Mouse (Mus musculus) liver, embryonic 12.5 days (tissue): ENCODE data around the gene Cd8b1. TPM values are rescaled to one million over a fixed set of nuclear protein-coding genes. Genes with fewer than 3 reads are reported as not detected.
"Not testable (repeated sequence)": the region's sequence is repeated elsewhere in the genome, so short reads cannot be mapped to it uniquely, and the experiment has no call there.

Experiments used
- ATAC-seq: fragments of 200-750 bp; cut with Nextera tagmentation; 2 replicates; pipeline ENCODE4 v1.8.0; 2017; ENCODE audit warnings: moderate number of reproducible peaks, mild to moderate bottlenecking, moderate library complexity
- H3K27ac ChIP-seq: fragments of 300-500 bp; sonication (generic); 2 replicates; pipeline ENCODE4 v1.5.1; 2016; ENCODE audit warnings: mild to moderate bottlenecking
- H3K27me3 ChIP-seq: fragments of 300-500 bp; sonication (generic); replicated peaks from 2 replicates; pipeline ENCODE4 v1.6.1; 2016; ENCODE audit warnings: mild to moderate bottlenecking, moderate library complexity
- H3K36me3 ChIP-seq: fragments of 300-500 bp; sonication (generic); 2 replicates; pipeline ENCODE4 v1.6.1; 2016; ENCODE audit warnings: mild to moderate bottlenecking, moderate library complexity
- H3K4me1 ChIP-seq: fragments of 300-500 bp; sonication (generic); 2 replicates; pipeline ENCODE4 v1.6.1; 2016
- H3K4me2 ChIP-seq: fragments of 300-500 bp; sonication (generic); 2 replicates; pipeline ENCODE4 v1.6.1; 2016; ENCODE audit warnings: mild to moderate bottlenecking, moderate library complexity
- H3K4me3 ChIP-seq: fragments of 300-500 bp; sonication (generic); 2 replicates; pipeline ENCODE4 v1.5.1; 2016; ENCODE audit warnings: mild to moderate bottlenecking, moderate library complexity
- H3K9ac ChIP-seq: fragments of 300-500 bp; sonication (generic); 2 replicates; pipeline ENCODE4 v1.6.1; 2016; ENCODE audit warnings: mild to moderate bottlenecking, moderate library complexity
- H3K9me3 ChIP-seq: fragments of 300-500 bp; sonication (generic); replicated peaks from 2 replicates; pipeline ENCODE4 v1.6.1; 2016; ENCODE audit warnings: mild to moderate bottlenecking, moderate library complexity
- WGBS: fragments of 180-500 bp; shearing (Covaris S2); methylation state at CpG from one replicate; pipeline ENCODE4 v1.1.7; 2016; ENCODE audit not compliant: insufficient replicate concordance; 5-methylcytosine and 5-hydroxymethylcytosine counted together
- polyA plus RNA-seq: library from polyadenylated mRNA; unstranded; fragments of >200 nt; fragmentation: Nextera tagmentation; extraction: Ambion mirVana; gene quantifications from 2 replicates; pipeline ENCODE4 v1.2.1, GENCODE M21; 2016

Cd8b1 gene
- polyA plus RNA-seq, 1 experiment from 2014 or later = not detected

GRCm38 (mm10) chr6:71330486-71330885 is 7.9 kb downstream of the Cd8b1 start:
- Histone ChIP-seq H3K9ac (no peak overlapping the region), H3K27ac (no peak overlapping the region), H3K36me3 (no peaks in the 10 kb centered on the region), H3K4me1 (no peaks in the 10 kb centered on the region), H3K27me3 (no peaks in the 10 kb centered on the region), H3K4me2 (no peak overlapping the region), H3K4me3 (no peak overlapping the region), H3K9me3 (no peaks in the 10 kb centered on the region)
- ATAC-seq = no peak
- 69% methylated on average over 7 of the region's 7 CpGs for WGBS

- 71% methylated on average over 2 of the region's 4 CpGs for WGBS
- H3K9me3 ChIP-seq, H3K9ac ChIP-seq, H3K4me3 ChIP-seq, H3K4me1 ChIP-seq, H3K4me2 ChIP-seq, H3K27ac ChIP-seq, ATAC-seq, H3K27me3 ChIP-seq, H3K36me3 ChIP-seq: not testable (repeated sequence)
Measured at GRCm38 (mm10) chr6:71331491-71331890, 8.9 kb downstream of the Cd8b1 start.

- H3K4me3 ChIP-seq = no peak overlapping the region
- WGBS = 72% methylated on average over 11 of the region's 11 CpGs
- H3K9ac ChIP-seq = no peak overlapping the region
- no peak for ATAC-seq
- H3K4me2 ChIP-seq = no peak overlapping the region
- H3K36me3 ChIP-seq = no peaks in the 10 kb centered on the region
- no peaks in the 10 kb centered on the region for H3K9me3 ChIP-seq
- no peaks in the 10 kb centered on the region for H3K27me3 ChIP-seq
- no peak overlapping the region for H3K27ac ChIP-seq
- H3K4me1 ChIP-seq = no peaks in the 10 kb centered on the region
Measured at GRCm38 (mm10) chr6:71332236-71332965, 9.8 kb downstream of the Cd8b1 start.

GRCm38 (mm10) chr6:71333031-71333430 is 10.4 kb downstream of the Cd8b1 start:
- Histone ChIP-seq H3K9me3 (no peaks in the 10 kb centered on the region), H3K36me3 (no peaks in the 10 kb centered on the region), H3K27ac (no peak overlapping the region), H3K9ac (no peak overlapping the region), H3K4me2 (no peak overlapping the region), H3K4me1 (no peaks in the 10 kb centered on the region), H3K4me3 (no peak overlapping the region), H3K27me3 (no peaks in the 10 kb centered on the region)
- no peak for ATAC-seq
- whole genome bisulfite sequencing = 73% methylated on average over 3 of the region's 3 CpGs

- WGBS = 72% methylated on average over 11 of the region's 11 CpGs
- H3K9me3 ChIP-seq = no peaks in the 10 kb centered on the region
- no peak overlapping the region for H3K4me3 ChIP-seq
- no peaks in the 10 kb centered on the region for H3K4me1 ChIP-seq
- no peak overlapping the region for H3K9ac ChIP-seq
- no peaks in the 10 kb centered on the region for H3K27me3 ChIP-seq
- no peak overlapping the region for H3K27ac ChIP-seq
- H3K4me2 ChIP-seq = no peak overlapping the region
- H3K36me3 ChIP-seq = no peaks in the 10 kb centered on the region
- no peak for ATAC-seq
Measured at GRCm38 (mm10) chr6:71333578-71334273, 11.1 kb downstream of the Cd8b1 start.

- H3K27ac ChIP-seq = no peak overlapping the region
- H3K4me3 ChIP-seq = no peak overlapping the region
- no peaks in the 10 kb centered on the region for H3K4me1 ChIP-seq
- no peak for ATAC-seq
- WGBS = 95% methylated on average over 8 of the region's 8 CpGs
- H3K36me3 ChIP-seq = no peaks in the 10 kb centered on the region
- no peaks in the 10 kb centered on the region for H3K27me3 ChIP-seq
- no peak overlapping the region for H3K4me2 ChIP-seq
- H3K9ac ChIP-seq = no peak overlapping the region
- H3K9me3 ChIP-seq = no peaks in the 10 kb centered on the region
Measured at GRCm38 (mm10) chr6:71337666-71338065, 15.1 kb downstream of the Cd8b1 start.

GRCm38 (mm10) chr6:71338941-71339340 is 16.4 kb downstream of the Cd8b1 start:
- Histone ChIP-seq H3K4me1 (no peaks in the 10 kb centered on the region), H3K27ac (no peak overlapping the region), H3K4me3 (no peak overlapping the region), H3K4me2 (no peak overlapping the region), H3K9me3 (no peaks in the 10 kb centered on the region), H3K36me3 (no peaks in the 10 kb centered on the region), H3K27me3 (no peaks in the 10 kb centered on the region), H3K9ac (no peak overlapping the region)
- 66% methylated on average over 3 of the region's 3 CpGs for WGBS
- no peak for ATAC-seq

GRCm38 (mm10) chr6:71339351-71339750 is 16.8 kb downstream of the Cd8b1 start:
- Histone ChIP-seq H3K9ac (no peak overlapping the region), H3K9me3 (no peaks in the 10 kb centered on the region), H3K4me1 (no peaks in the 10 kb centered on the region), H3K4me2 (no peak overlapping the region), H3K4me3 (no peak overlapping the region), H3K27ac (no peak overlapping the region), H3K36me3 (no peaks in the 10 kb centered on the region), H3K27me3 (no peaks in the 10 kb centered on the region)
- no peak for ATAC-seq
- WGBS = 59% methylated on average over 4 of the region's 4 CpGs

- H3K36me3 ChIP-seq = no peaks in the 10 kb centered on the region
- H3K4me2 ChIP-seq = no peak overlapping the region
- H3K27me3 ChIP-seq = no peaks in the 10 kb centered on the region
- no peaks in the 10 kb centered on the region for H3K4me1 ChIP-seq
- H3K9me3 ChIP-seq = no peaks in the 10 kb centered on the region
- no peak overlapping the region for H3K27ac ChIP-seq
- 73% methylated on average over 9 of the region's 9 CpGs for WGBS
- H3K4me3 ChIP-seq = no peak overlapping the region
- H3K9ac ChIP-seq = no peak overlapping the region
- no peak for ATAC-seq
Measured at GRCm38 (mm10) chr6:71341179-71341578, 18.6 kb downstream of the Cd8b1 start.

- 91% methylated on average over 9 of the region's 9 CpGs for WGBS
- Histone ChIP-seq H3K4me3 (no peak overlapping the region), H3K9ac (no peak overlapping the region), H3K9me3 (no peaks in the 10 kb centered on the region; the same call in 1 of the 2 replicates), H3K36me3 (no peaks in the 10 kb centered on the region), H3K27ac (no peak overlapping the region), H3K4me1 (no peaks in the 10 kb centered on the region), H3K27me3 (no peaks in the 10 kb centered on the region), H3K4me2 (no peak overlapping the region)
- ATAC-seq = no peak
Measured at GRCm38 (mm10) chr6:71348006-71348405, 25.4 kb downstream of the Cd8b1 start.

GRCm38 (mm10) chr6:71351201-71351600 is 28.6 kb downstream of the Cd8b1 start:
- H3K4me3 ChIP-seq = no peak overlapping the region
- no peak overlapping the region for H3K9ac ChIP-seq
- no peaks in the 10 kb centered on the region; the same call in 1 of the 2 replicates for H3K9me3 ChIP-seq
- H3K27me3 ChIP-seq = no peaks in the 10 kb centered on the region
- WGBS = 79% methylated on average over 3 of the region's 3 CpGs
- no peak overlapping the region for H3K4me2 ChIP-seq
- no peaks in the 10 kb centered on the region for H3K36me3 ChIP-seq
- ATAC-seq = no peak
- no peaks in the 10 kb centered on the region for H3K4me1 ChIP-seq
- H3K27ac ChIP-seq = no peak overlapping the region

GRCm38 (mm10) chr6:71352201-71352600 is 29.6 kb downstream of the Cd8b1 start:
- no peak overlapping the region for H3K9ac ChIP-seq
- H3K4me3 ChIP-seq = no peak overlapping the region
- no peaks in the 10 kb centered on the region for H3K27me3 ChIP-seq
- H3K4me1 ChIP-seq = no peaks in the 10 kb centered on the region
- no peak overlapping the region for H3K4me2 ChIP-seq
- ATAC-seq = no peak
- 77% methylated on average over 6 of the region's 6 CpGs for WGBS
- H3K27ac ChIP-seq = no peak overlapping the region
- H3K9me3 ChIP-seq = no peaks in the 10 kb centered on the region; the same call in 1 of the 2 replicates
- no peaks in the 10 kb centered on the region for H3K36me3 ChIP-seq
